Mouse (Mus musculus) lung, embryonic 14.5 days (tissue): ENCODE measurements around the gene BC055324. TPM values are rescaled to one million over a fixed set of nuclear protein-coding genes. Genes with fewer than 3 reads are reported as not detected.
A peak's percentile ranks its signal among the peaks of the same experiment; 100 is the strongest.

Source experiments
- ATAC-seq: fragments of 200-750 bp; cut with Nextera tagmentation; 2 replicates; pipeline ENCODE4 v1.8.0; 2017; ENCODE audit warnings: mild to moderate bottlenecking, moderate TSS enrichment, moderate library complexity; ENCODE audit not compliant: insufficient read depth
- DNase-seq: peaks from one replicate; pipeline ENCODE4 v3.0.0-alpha.2; 2015
- H3K27ac ChIP-seq: fragments of 300-500 bp; sonication (generic); 2 replicates; pipeline ENCODE4 v1.5.1; 2014; ENCODE audit warnings: low read depth, mild to moderate bottlenecking, moderate library complexity
- H3K27me3 ChIP-seq: fragments of 300-500 bp; sonication (generic); 2 replicates; pipeline ENCODE4 v1.6.1; 2014; ENCODE audit warnings: low read length, control low read depth; ENCODE audit not compliant: insufficient read depth
- H3K36me3 ChIP-seq: fragments of 300-500 bp; sonication (generic); 2 replicates; pipeline ENCODE4 v1.6.1; 2014; ENCODE audit warnings: control low read depth; ENCODE audit not compliant: insufficient read depth
- H3K4me1 ChIP-seq: fragments of 300-500 bp; sonication (generic); 2 replicates; pipeline ENCODE4 v1.6.1; 2014; ENCODE audit warnings: antibody characterized with exemption, control low read depth; ENCODE audit not compliant: insufficient read depth
- H3K4me2 ChIP-seq: fragments of 300-500 bp; sonication (generic); 2 replicates; pipeline ENCODE4 v1.6.1; 2014; ENCODE audit warnings: mild to moderate bottlenecking
- H3K4me3 ChIP-seq: fragments of 300-500 bp; sonication (generic); 2 replicates; pipeline ENCODE4 v1.5.1; 2014; ENCODE audit warnings: low read depth, low read length
- H3K9ac ChIP-seq: fragments of 300-500 bp; sonication (generic); 2 replicates; pipeline ENCODE4 v1.6.1; 2014
- H3K9me3 ChIP-seq: fragments of 300-500 bp; sonication (generic); 2 replicates; pipeline ENCODE4 v1.6.1; 2016; ENCODE audit warnings: low read depth, low read length, control low read depth
- CTCF ChIP-seq: IDR thresholded peaks from 2 replicates; pipeline ENCODE4 v1.5.1; 2016; ENCODE audit warnings: antibody characterized with exemption, low read depth
- WGBS: fragments of 180-500 bp; shearing (Covaris S2); extraction: QIAGEN DNeasy Blood & Tissue Kit; methylation state at CpG from one replicate; pipeline ENCODE4 v1.1.7; 2014; 5-methylcytosine and 5-hydroxymethylcytosine counted together
- polyA plus RNA-seq: library from polyadenylated mRNA; unstranded; fragments of >200 nt; fragmentation: Nextera tagmentation; extraction: Ambion mirVana; gene quantifications from 2 replicates; pipeline ENCODE4 v1.2.1, GENCODE M21; 2014

Gene BC055324
- polyA plus RNA-seq, 1 experiment from 2014 or later = 34.1 TPM

DNA sequence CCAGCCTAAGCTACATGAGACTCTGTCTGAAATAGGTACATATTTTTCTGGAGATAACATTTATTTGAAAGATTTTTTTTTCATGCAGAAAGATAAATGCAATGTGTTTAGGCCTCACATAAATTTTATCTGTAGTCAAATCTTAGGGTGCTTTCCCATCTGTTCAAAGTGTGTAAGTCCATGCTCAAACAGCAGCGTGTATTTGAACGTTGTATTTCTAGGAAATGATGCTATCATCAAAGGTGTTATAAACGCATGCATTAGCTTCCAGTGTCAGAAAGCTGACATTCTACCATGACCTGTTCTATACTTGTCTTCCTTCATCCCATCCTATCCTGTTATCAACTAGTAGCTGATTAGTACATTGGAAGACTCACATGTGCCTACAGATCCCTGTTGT is 91.2 kb downstream of the BC055324 start:
- H3K4me1 ChIP-seq = peaks cover 8% of the 10 kb centered on the region; the same call in 1 of the 2 replicates
- no peaks in the 10 kb centered on the region for H3K27me3 ChIP-seq
- 62% methylated on average over 3 of the region's 3 CpGs for WGBS
- H3K27ac ChIP-seq = no peak overlapping the region
- H3K4me3 ChIP-seq = no peak overlapping the region
- no peak overlapping the region for H3K9ac ChIP-seq
- no peaks in the 10 kb centered on the region for H3K36me3 ChIP-seq
- DNase-seq (no peak), ATAC-seq (no peak)
- no peaks in the 10 kb centered on the region for H3K9me3 ChIP-seq
- no peak overlapping the region for H3K4me2 ChIP-seq
- no peak for TF ChIP-seq CTCF

DNA sequence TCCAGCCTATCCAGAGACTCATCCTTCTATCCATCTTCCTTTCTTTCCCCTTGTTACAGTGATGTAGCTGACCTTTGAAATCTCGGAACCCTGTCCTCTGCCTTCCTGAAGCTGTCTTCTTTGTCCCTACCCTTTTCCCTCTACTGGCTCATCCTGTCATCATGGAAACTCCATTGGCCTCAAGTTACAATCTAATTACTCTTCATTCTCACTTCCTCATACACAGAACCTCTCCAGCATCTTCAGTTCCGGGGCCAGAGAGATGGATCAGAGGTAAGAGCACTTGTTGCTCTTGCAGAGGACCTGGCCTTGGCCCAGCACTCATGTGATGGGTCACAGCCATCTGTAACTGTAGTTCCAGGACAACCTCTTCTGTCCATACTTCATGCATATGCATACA is 94.4 kb downstream of the BC055324 start:
- Histone ChIP-seq H3K4me2 (no peak overlapping the region), H3K36me3 (no peaks in the 10 kb centered on the region), H3K9me3 (no peaks in the 10 kb centered on the region), H3K27me3 (no peaks in the 10 kb centered on the region), H3K27ac (no peak overlapping the region), H3K4me3 (no peak overlapping the region), H3K4me1 (no peaks in the 10 kb centered on the region), H3K9ac (no peak overlapping the region)
- no peak for TF ChIP-seq CTCF
- no peak for ATAC-seq
- WGBS = 78% methylated on average over 2 of the region's 2 CpGs
- no peak for DNase-seq

DNA sequence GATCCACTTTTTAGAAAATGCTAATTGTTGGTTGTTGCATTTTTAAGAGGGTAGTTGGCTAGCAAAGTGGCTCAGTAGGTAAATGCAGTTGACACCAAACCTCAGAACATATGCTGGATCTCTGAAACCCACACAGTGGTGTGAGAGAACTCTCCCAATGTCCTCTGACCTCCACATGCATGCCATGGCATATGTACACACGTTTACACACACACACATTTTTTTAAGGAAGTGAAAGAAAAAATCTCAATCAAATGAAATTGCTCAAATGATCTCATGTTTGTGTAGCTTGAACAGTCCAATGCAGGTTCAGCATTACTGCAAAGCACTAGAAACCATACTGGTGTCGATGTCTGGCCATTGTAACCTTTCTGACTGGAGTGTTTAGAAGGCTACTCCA is 95.0 kb downstream of the BC055324 start:
- no peaks in the 10 kb centered on the region for H3K4me1 ChIP-seq
- no peak for DNase-seq
- WGBS = 89% methylated on average over 2 of the region's 2 CpGs
- no peak overlapping the region for H3K4me2 ChIP-seq
- no peaks in the 10 kb centered on the region for H3K36me3 ChIP-seq
- TF ChIP-seq CTCF = no peak
- no peaks in the 10 kb centered on the region for H3K27me3 ChIP-seq
- H3K9ac ChIP-seq = no peak overlapping the region
- H3K27ac ChIP-seq = no peak overlapping the region
- H3K4me3 ChIP-seq = no peak overlapping the region
- H3K9me3 ChIP-seq = no peaks in the 10 kb centered on the region
- no peak for ATAC-seq

DNA sequence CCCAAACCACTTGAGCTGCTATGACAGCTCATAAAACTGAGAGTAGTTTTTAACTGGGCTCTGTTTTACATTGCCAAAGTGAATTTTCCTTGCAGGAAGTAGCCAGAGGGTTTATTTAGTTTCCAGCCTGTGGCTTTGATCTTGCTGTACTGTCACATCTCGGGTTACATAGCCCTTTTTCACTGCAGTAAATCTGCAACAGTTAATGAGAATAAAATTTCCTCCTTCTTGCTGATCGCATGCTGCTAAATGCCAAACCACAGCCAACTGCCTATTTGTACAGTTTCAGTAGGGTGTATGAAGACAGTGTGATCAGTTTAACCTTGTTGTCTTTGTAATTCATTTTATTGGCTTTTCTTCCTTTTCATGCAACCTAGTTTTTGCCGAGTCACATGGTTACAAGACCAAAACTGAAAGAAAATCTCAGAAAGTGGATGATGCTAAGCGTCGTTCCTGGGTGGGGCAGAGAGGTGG is 96.3 kb downstream of the BC055324 start:
- DNase-seq (peak; percentile 72), ATAC-seq (peak; percentile 78; the same call in 1 of the 2 replicates)
- WGBS = 30% methylated on average over 5 of the region's 5 CpGs
- TF ChIP-seq CTCF = no peak
- no peak overlapping the region for H3K4me3 ChIP-seq
- no peak overlapping the region for H3K9ac ChIP-seq
- no peaks in the 10 kb centered on the region for H3K27me3 ChIP-seq
- no peaks in the 10 kb centered on the region for H3K36me3 ChIP-seq
- H3K4me1 ChIP-seq = no peaks in the 10 kb centered on the region
- no peaks in the 10 kb centered on the region for H3K9me3 ChIP-seq
- H3K27ac ChIP-seq = no peak overlapping the region
- no peak overlapping the region for H3K4me2 ChIP-seq

Other genes starting within 250 kb of the BC055324 start
- gene Kifap3, start 215.2 kb downstream of the BC055324 start, polyA plus RNA-seq = 34.7 and 35.5 TPM in 2 replicates
- gene Scyl3, start 65.7 kb downstream of the BC055324 start, polyA plus RNA-seq = 19.2 and 19.8 TPM in 2 replicates
- gene Mettl18, start 93 bp upstream of the BC055324 start, polyA plus RNA-seq = 9.0 and 10.2 TPM in 2 replicates
- gene Sele, start 53.4 kb upstream of the BC055324 start, polyA plus RNA-seq = not detected in 2 replicates
- 0.26 and 0.61 TPM in 2 replicates for gene Sell, start 67.2 kb upstream of the BC055324 start, polyA plus RNA-seq
- not detected in 2 replicates for gene Selp, start 120.5 kb upstream of the BC055324 start, polyA plus RNA-seq
- gene F5, start 157.0 kb upstream of the BC055324 start, polyA plus RNA-seq = 0.42 and 0.53 TPM in 2 replicates